Mouse (Mus musculus) embryonic facial prominence, embryonic 14.5 days (tissue): Measurements from ENCODE around the gene Trim25. TPM values are rescaled to one million over a fixed set of nuclear protein-coding genes. Genes with fewer than 3 reads are reported as not detected.
A peak's percentile ranks its signal among the peaks of the same experiment; 100 is the strongest.

Source experiments
- ATAC-seq: fragments of 200-750 bp; cut with Nextera tagmentation; 2 replicates; pipeline ENCODE4 v1.8.0; 2017; ENCODE audit warnings: low read depth, moderate number of reproducible peaks, moderate TSS enrichment
- DNase-seq: peaks from one replicate; pipeline ENCODE4 v3.0.0-alpha.2; 2015; ENCODE audit warnings: low spot score
- H3K27ac ChIP-seq: fragments of 300-500 bp; sonication (generic); replicated peaks from 2 replicates; pipeline ENCODE4 v1.5.1; 2014; ENCODE audit warnings: low read depth, mild to moderate bottlenecking, low read length, moderate library complexity
- H3K27me3 ChIP-seq: fragments of 300-500 bp; sonication (generic); replicated peaks from 2 replicates; pipeline ENCODE4 v1.6.1; 2014; ENCODE audit warnings: low read length; ENCODE audit not compliant: control insufficient read depth, insufficient read depth
- H3K36me3 ChIP-seq: fragments of 300-500 bp; sonication (generic); 2 replicates; pipeline ENCODE4 v1.6.1; 2014; ENCODE audit warnings: low read length, mixed read lengths; ENCODE audit not compliant: control insufficient read depth, insufficient read depth
- H3K4me1 ChIP-seq: fragments of 300-500 bp; sonication (generic); 2 replicates; pipeline ENCODE4 v1.6.1; 2014; ENCODE audit warnings: antibody characterized with exemption, low read length; ENCODE audit not compliant: control insufficient read depth, insufficient read depth
- H3K4me2 ChIP-seq: fragments of 300-500 bp; sonication (generic); 2 replicates; pipeline ENCODE4 v1.6.1; 2014; ENCODE audit warnings: low read depth, mild to moderate bottlenecking, low read length, moderate library complexity, mixed read lengths
- H3K4me3 ChIP-seq: fragments of 300-500 bp; sonication (generic); 2 replicates; pipeline ENCODE4 v1.5.1; 2014; ENCODE audit warnings: low read depth, mild to moderate bottlenecking, low read length
- H3K9ac ChIP-seq: fragments of 300-500 bp; sonication (generic); 2 replicates; pipeline ENCODE4 v1.6.1; 2014; ENCODE audit warnings: low read depth, mild to moderate bottlenecking, low read length, moderate library complexity, mixed read lengths
- H3K9me3 ChIP-seq: fragments of 300-500 bp; sonication (generic); 2 replicates; pipeline ENCODE4 v1.6.1; 2016; ENCODE audit warnings: low read length; ENCODE audit not compliant: control insufficient read depth
- WGBS: fragments of 180-500 bp; shearing (Covaris S2); extraction: QIAGEN DNeasy Blood & Tissue Kit; methylation state at CpG from one replicate; pipeline ENCODE4 v1.1.7; 2014; 5-methylcytosine and 5-hydroxymethylcytosine counted together
- polyA plus RNA-seq: library from polyadenylated mRNA; unstranded; fragments of >200 nt; fragmentation: Nextera tagmentation; extraction: Ambion mirVana; gene quantifications from 2 replicates; pipeline ENCODE4 v1.2.1, GENCODE M21; 2014

Gene Trim25
- polyA plus RNA-seq, 1 experiment from 2014 or later, result 9.6 TPM

DNA sequence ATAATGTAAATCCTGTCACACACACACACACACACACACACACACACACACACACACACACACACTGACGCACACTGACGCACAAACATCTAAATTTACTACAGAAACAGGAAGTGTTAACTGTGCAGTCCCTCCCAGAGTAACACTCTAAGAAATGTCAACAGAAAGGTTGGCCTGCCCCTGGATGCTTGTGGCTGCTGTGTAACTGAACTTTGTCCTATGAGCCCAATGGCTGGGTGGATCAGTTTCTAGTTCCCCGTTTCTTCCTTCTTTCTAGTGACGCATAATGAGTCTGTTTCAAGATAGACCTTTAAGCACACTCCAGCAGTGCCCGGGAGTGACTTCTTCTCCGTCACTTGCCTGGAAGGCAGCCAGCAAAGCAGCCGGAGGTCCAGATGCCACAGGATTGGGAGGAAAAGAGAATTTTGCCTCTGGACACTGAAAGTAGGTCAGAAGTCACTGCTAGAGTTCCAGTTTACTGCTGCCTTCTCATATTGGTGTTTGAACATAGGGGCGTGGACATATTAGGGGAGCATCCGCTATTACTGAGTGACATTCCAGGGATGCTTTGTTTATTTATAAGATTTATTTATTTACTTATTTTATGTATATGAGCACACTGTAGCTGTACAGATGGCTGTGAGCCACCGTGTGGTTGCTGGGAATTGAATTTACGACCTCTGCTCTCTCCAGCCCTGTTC is 25.2 kb downstream of the Trim25 start:
- H3K4me2 ChIP-seq, result no peak overlapping the region
- no peak overlapping the region for H3K9ac ChIP-seq
- 46% methylated on average over 11 of the region's 11 CpGs for WGBS
- no peaks in the 10 kb centered on the region for H3K36me3 ChIP-seq
- ATAC-seq (peak; percentile 22; the same call in 1 of the 2 replicates), DNase-seq (peak; percentile 68)
- H3K9me3 ChIP-seq, result no peaks in the 10 kb centered on the region
- H3K27ac ChIP-seq, result peak overlapping the region; percentile 3; the same call in 1 of the 2 replicates
- H3K4me3 ChIP-seq, result no peak overlapping the region
- H3K4me1 ChIP-seq, result no peaks in the 10 kb centered on the region
- H3K27me3 ChIP-seq, result no peaks in the 10 kb centered on the region

GRCm38 (mm10) chr11:89025603-89026002 is 26.4 kb downstream of the Trim25 start:
- Histone ChIP-seq H3K36me3 (no peaks in the 10 kb centered on the region), H3K9me3 (no peaks in the 10 kb centered on the region), H3K27me3 (no peaks in the 10 kb centered on the region), H3K9ac (no peak overlapping the region), H3K4me3 (no peak overlapping the region), H3K27ac (no peak overlapping the region), H3K4me1 (no peaks in the 10 kb centered on the region), H3K4me2 (no peak overlapping the region)
- 81% methylated on average over 3 of the region's 3 CpGs for WGBS
- no peak for DNase-seq
- no peak for ATAC-seq

GRCm38 (mm10) chr11:89026117-89026516 is 26.9 kb downstream of the Trim25 start:
- no peaks in the 10 kb centered on the region for H3K36me3 ChIP-seq
- no peak overlapping the region for H3K27ac ChIP-seq
- DNase-seq, result no peak
- no peak overlapping the region for H3K4me3 ChIP-seq
- no peaks in the 10 kb centered on the region for H3K9me3 ChIP-seq
- H3K9ac ChIP-seq, result no peak overlapping the region
- H3K4me2 ChIP-seq, result no peak overlapping the region
- no peaks in the 10 kb centered on the region for H3K27me3 ChIP-seq
- no peaks in the 10 kb centered on the region for H3K4me1 ChIP-seq
- 88% methylated on average over 3 of the region's 3 CpGs for WGBS
- no peak for ATAC-seq

GRCm38 (mm10) chr11:89027955-89028361 is 28.8 kb downstream of the Trim25 start:
- Histone ChIP-seq H3K4me3 (no peak overlapping the region), H3K4me2 (no peak overlapping the region), H3K27me3 (no peaks in the 10 kb centered on the region), H3K9ac (no peak overlapping the region), H3K36me3 (no peaks in the 10 kb centered on the region), H3K9me3 (no peaks in the 10 kb centered on the region), H3K27ac (no peak overlapping the region), H3K4me1 (no peaks in the 10 kb centered on the region)
- DNase-seq (peak; percentile 36), ATAC-seq (no peak)
- WGBS, result 52% methylated on average over 10 of the region's 10 CpGs

DNA sequence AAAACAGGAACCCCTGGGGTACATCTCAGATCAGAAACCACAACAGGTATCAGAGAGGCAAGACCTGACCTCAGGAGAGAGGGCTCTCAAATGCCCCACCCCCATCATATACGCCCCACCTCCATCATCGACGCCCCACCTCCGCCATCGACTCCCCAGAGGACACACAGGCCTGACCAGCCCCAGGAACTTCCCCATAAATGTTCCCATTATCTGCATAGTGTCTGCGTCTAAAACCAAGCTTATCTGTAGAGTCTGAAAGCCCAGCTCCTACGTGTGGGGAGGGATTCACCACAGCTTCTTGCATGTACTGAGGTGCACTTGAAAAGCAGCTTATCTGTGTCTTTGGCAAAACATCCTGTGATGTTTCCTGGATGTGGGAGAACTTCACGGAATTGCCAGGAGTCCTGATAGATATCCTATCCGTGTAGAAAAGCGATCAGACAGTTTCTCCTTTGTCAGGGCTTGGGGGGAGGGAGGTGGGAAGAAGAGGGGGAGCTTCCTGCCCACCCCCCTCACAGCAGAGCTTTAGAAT is 29.8 kb downstream of the Trim25 start:
- Histone ChIP-seq H3K36me3 (no peaks in the 10 kb centered on the region), H3K4me3 (no peak overlapping the region), H3K4me1 (no peaks in the 10 kb centered on the region), H3K27ac (no peak overlapping the region), H3K4me2 (no peak overlapping the region), H3K27me3 (no peaks in the 10 kb centered on the region), H3K9me3 (no peaks in the 10 kb centered on the region), H3K9ac (no peak overlapping the region)
- 49% methylated on average over 10 of the region's 10 CpGs for WGBS
- ATAC-seq, result no peak
- no peak for DNase-seq

GRCm38 (mm10) chr11:89030552-89030951 is 31.4 kb downstream of the Trim25 start:
- DNase-seq (no peak), ATAC-seq (no peak)
- Histone ChIP-seq H3K9ac (no peak overlapping the region), H3K4me3 (no peak overlapping the region), H3K27me3 (no peaks in the 10 kb centered on the region), H3K9me3 (no peaks in the 10 kb centered on the region), H3K36me3 (no peaks in the 10 kb centered on the region), H3K4me2 (no peak overlapping the region), H3K4me1 (no peaks in the 10 kb centered on the region), H3K27ac (no peak overlapping the region)
- 82% methylated on average over 6 of the region's 6 CpGs for WGBS

DNA sequence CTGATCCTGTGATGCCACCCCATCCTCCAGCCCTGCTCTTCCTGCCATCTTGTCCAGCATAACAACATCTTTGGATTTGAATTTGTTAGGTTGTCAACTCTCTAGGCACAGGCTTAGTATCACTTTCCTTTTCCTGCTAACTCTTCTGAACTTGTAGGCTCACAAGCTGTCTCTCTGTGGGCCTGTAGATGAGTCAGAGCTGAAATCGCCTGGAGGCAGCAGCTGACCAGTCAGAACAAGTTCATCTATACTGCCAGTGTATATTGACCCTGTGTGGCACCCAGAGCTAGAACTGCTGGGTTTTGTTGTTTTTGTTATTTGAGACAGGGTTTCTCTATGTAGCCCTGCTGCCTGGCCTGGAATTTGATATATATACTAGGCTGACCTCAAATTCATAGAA is 32.0 kb downstream of the Trim25 start:
- Histone ChIP-seq H3K27me3 (no peaks in the 10 kb centered on the region), H3K9me3 (no peaks in the 10 kb centered on the region), H3K27ac (no peak overlapping the region), H3K4me3 (no peak overlapping the region), H3K36me3 (no peaks in the 10 kb centered on the region), H3K9ac (no peak overlapping the region), H3K4me2 (no peak overlapping the region), H3K4me1 (no peaks in the 10 kb centered on the region)
- WGBS, result 26% methylated on average over 1 of the region's 1 CpGs
- ATAC-seq (no peak), DNase-seq (peak; percentile 18)

DNA sequence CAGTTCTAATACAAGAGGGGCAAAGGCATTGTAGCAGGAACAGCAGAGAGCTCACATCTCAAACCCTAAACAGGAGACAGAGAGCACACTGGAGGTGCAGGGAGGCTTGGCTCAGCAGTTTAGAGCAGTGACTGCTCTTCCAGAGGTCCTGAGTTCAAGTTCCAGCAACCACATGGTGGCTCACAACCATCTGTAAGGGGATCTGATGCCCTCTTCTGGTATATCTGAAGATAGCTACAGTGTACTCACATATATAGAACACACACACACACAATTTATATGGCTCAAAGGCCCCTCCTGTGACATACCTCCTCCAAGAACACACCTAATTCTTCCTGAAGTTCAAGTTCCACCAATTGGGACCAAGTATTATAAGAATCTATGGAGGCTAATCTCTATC is 35.4 kb downstream of the Trim25 start:
- no peak for ATAC-seq

GRCm38 (mm10) chr11:89035552-89035951 is 36.4 kb downstream of the Trim25 start:
- Histone ChIP-seq H3K9me3 (no peaks in the 10 kb centered on the region), H3K27me3 (no peaks in the 10 kb centered on the region), H3K4me1 (no peaks in the 10 kb centered on the region), H3K9ac (no peak overlapping the region), H3K36me3 (peaks cover 22% of the 10 kb centered on the region), H3K27ac (no peak overlapping the region), H3K4me3 (no peak overlapping the region), H3K4me2 (no peak overlapping the region)
- no peak for DNase-seq
- no peak for ATAC-seq
- WGBS, result 82% methylated on average over 3 of the region's 3 CpGs

More for the DNA sequence above, 35.4 kb downstream of the Trim25 start:
- H3K27me3 ChIP-seq, result no peaks in the 10 kb centered on the region
- no peak for DNase-seq
- peaks cover 12% of the 10 kb centered on the region for H3K36me3 ChIP-seq
- no peak overlapping the region for H3K27ac ChIP-seq
- no peak overlapping the region for H3K4me3 ChIP-seq
- no peak overlapping the region for H3K9ac ChIP-seq
- no peak overlapping the region for H3K4me2 ChIP-seq
- H3K9me3 ChIP-seq, result no peaks in the 10 kb centered on the region
- H3K4me1 ChIP-seq, result no peaks in the 10 kb centered on the region
